Mouse (Mus musculus) CH12F3 (cell line): Measurements from ENCODE around the gene Dapp1.

Source experiments
- in situ Hi-C: fragments of 300-500 bp; cut with MboI; formaldehyde crosslinking; loops from 2 replicates; pipeline ENCODE4 v1.14.3; 2020; ENCODE audit warnings: low sequenced_read_pairs

Gene Dapp1

DNA sequence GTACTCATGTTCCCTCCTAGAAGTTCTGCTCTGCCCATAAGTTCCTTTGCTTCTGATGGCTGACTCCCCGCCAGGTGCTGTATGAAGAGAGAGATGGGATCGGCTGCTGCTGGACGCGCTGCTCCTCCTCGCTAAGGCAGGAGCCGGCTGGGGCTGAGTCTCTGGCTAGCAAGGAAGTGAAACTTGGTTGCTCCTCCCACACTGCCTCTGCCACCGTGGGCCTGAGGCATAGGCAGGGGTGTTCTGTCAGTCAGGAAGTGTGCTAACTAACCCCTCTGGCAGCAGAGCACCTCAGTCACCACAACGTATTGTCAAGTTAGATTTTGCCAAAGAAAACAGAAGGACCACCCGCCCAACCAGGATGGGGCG lies at the start of gene Dapp1:
TSS of gene Dapp1 (minus strand) at position 164 of the 369 bp plus-strand sequence.
- in situ Hi-C loops, result no loop called here

DNA sequence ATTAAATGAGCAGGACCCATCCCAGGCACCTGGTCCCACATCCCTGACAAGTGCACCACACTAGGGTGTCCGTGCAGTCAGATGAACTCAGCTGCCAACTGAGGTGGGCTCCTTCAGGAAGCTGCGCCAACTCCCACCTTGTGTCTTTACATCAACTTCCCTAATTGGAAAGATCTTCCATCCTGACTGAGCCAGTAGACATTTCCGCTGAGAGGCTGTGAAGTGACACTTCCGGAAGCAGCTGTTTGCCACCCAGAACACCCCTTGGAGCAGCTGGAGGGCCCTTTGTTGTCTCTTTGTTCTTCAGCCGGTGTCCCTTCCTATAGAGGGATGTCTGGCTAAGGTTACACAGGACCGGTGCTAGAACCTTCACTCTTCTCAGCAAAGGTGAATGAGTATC lies 49.2 kb upstream of the Dapp1 start:
- in situ Hi-C loops, result no loop called here

DNA sequence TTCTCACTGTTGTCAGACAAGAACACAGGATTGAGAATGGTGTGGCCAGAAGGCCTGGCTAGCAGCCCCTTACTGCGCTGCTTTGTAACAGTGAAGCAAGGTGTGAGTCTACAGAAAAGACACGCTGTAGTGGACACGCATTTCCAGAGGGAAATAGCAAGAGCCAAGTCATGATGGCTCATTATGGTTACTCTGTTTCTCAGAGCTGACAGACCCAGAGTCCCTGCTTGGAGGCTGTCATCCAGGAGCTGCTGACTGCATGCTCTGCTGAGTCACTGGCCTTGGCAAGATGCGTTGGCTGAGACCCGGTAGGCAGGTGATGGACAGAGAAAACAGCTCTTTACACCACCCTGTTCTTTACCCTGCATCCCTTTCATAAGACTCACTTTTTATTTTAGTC lies 48.0 kb upstream of the Dapp1 start:
- in situ Hi-C loops, result no loop called here

DNA sequence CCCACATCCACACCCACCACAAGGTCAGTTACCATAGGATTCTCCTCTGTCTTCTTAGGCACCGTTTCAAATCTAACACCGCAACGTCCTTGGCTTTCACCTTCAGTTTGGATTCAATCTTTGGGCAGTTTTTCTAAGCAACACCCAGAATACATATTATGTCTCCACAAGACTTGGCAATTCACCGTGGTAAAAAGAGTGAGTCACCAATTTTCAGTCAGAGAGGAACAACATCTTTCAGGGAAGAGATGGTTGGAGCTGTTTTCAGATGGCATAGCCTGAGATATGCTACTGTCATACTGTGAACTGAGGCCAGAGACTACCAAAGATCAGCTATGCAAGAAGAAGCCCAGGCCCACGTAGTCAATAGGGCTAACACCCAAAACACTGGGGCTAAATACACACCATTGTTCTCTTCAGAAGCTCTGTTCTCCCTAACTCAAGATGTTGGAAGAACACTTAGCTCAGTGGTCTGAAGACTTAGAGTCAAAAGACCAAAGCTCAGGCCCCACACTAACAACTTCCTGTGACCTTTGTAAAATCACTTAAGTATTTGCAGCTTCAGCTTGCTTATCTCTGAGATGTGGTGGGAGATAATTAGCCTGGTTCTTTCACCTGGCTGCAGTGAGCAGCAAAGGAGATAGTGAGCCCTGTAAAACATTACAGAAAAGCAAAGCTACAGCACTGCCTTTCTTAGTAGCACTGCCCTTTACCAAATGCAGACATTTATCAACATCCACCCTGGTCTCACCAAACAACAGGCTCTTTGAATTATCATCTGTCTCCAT lies 46.4 kb upstream of the Dapp1 start:
- in situ Hi-C loops, result no loop called here

DNA sequence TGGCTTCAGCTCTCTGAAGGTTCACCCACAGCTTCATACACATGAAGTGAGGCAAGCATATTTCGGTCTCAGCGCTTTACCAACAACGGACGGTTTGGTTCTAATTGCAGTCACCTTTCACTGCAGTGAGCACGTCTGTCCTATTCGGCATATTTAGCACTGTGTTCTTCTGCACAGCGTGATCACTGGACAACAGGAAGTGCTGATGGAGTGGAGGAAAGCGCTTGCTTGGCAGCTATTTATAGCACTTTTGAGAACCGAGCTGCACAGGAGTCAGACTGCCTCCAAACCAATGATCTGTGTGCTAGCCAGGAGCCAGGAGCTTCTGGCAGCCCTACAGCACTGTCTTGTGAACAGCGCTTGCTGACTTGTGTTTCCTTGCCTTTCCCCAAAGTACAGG lies 44.9 kb upstream of the Dapp1 start:
- in situ Hi-C loops, result no loop called here

DNA sequence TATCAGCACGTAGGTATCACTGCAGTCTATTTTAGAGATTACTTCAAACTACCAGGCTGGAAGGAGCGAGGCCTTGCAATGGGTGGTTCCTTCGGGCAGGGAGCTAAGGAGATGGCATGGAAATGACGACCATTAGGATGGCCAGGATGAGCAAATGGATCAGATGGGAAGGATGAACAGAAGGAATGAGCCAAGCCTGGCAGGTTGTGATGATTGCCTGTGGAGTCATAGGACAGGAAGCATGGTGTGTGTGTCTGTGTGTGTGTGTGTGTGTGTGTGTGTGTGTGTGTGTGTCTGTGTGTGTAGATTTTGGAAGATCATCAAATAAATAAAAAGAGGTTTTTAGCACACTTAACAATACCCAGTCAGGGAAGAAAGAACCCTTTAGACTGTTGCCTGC lies 41.3 kb upstream of the Dapp1 start:
- in situ Hi-C loops, result no loop called here

DNA sequence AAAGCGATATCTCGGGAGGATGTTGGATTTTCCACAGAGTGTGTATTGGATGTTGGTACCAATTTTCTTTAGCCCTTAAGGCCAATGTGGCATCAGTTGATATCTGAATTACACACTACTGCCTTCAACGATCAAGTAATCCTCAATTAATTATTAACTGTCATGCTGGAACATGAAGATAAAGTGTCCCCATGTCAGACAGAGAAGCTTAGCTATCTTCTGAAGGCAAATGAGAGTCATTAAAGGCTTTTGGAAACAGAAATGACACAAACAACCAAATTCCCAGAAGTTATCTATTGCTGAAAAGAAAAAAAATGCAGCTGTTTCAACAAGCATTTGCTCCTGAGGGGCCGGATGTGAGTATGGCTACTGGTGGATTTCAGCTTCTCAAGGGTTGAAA lies 40.7 kb upstream of the Dapp1 start:
- in situ Hi-C loops, result no loop called here

DNA sequence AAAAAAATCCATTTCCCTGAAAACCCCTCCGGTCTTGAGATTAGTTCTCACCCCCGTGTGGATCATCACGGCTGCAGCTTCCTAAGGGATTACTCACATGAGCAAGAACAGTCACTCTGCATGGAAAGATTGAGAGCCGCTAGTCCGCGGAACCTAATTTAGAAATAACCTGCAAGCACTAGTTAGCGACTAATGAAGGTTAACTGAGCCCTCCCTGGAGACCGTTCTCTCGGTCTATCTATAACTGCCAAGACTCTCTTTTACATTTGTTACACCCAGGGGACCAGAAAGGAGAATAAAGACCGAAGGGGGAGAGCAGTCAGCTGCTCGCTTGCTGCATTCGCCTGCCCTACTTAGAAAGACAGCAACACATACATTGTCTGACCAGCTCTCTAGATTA lies 35.5 kb upstream of the Dapp1 start:
- in situ Hi-C loops, result no loop called here

DNA sequence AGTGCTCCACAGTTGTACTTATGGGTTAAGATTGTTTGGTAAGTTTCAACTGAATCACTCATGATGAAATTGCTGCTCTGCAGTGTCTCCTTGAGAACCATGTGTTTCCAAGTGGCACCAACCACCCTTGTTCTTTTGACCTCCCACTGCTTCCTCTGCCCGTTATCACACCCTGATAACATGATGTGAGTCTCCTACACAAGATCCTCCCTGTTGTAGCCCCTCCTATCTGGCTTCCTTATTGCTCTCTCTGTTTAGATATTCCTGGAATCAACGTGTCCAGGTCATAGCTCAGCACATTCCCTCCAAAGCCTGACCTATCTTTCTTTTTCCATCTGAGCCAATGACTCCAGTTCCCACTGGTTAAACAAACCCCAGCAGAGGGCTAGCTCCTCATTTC lies 33.4 kb upstream of the Dapp1 start:
- in situ Hi-C loops, result no loop called here

DNA sequence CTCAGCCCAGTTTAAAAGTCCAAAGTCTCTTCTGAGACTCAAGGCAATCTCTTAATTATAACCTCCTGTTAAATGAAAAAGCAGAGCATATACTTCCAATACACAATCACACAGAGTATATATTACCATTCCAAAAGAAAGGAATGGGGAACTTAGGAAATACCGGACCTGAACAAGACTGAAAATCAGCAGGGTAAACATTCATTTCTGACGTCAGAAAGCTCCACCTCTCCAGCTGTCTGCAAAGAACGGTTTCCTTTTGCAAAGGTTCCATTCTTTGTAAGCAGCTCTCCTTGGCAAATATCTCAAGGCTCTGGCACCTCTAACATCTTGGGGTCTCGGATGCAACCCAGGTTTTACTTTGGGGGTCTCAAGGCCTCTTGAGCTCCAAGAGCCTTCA lies 31.0 kb upstream of the Dapp1 start:
- in situ Hi-C loops, result no loop called here

DNA sequence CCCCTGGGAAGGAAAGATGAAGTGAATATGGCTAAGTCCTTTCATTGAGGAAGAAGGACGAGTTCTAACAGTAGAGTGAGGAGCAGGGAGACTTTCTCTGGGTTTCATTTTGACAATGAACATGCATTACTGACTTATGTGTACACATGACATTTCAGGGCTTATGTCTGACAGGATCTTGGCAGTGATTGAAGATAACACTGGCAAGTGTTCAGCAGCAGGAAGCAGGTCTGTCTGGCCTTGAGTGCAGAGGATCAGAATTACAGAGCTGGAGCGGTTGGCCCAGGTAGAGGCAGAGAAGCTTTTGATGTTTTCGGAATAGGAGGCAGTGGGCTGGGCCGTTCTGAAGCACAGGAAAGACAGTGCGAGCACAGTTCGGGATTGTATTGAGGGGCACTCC lies 26.8 kb upstream of the Dapp1 start:
- in situ Hi-C loops, result no loop called here

DNA sequence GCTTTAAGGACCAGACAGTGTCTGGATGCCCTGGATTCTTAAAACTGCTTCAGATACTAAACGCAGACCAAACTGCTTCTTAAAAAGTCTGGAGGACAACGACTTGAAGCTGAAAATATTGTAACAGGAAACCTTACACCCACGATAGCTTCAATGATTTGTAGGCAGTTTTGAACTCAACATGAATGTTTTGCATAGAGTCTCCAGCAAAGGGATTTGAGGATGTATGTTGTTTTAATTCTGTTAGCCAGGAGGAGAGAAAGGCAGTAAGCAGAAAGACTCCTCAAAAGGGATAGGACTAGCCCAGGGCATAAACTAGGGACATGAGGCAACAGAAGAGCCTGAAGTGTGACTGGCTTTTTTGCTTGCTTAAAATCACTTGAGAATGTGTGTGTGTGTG lies 25.6 kb upstream of the Dapp1 start:
- in situ Hi-C loops, result no loop called here

DNA sequence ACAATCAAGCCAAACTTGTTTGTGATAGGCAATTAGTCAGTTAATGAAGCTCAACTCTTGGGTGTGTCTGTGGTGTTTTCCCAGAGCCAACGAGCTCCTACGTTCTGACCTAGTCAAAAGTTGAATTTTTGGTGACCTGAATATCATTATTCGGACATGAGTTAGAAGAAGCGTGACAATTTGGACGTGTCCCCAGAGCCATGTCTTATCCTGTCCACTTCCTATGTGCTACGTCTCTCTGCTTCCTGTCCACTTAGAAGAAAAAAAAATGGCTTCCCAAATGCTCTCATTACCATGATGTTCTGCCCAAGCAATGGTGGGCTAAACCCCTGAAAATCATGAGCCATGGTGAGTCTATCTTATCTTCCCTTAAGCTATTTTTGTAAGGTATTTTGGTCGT lies 21.9 kb upstream of the Dapp1 start:
- in situ Hi-C loops, result no loop called here

DNA sequence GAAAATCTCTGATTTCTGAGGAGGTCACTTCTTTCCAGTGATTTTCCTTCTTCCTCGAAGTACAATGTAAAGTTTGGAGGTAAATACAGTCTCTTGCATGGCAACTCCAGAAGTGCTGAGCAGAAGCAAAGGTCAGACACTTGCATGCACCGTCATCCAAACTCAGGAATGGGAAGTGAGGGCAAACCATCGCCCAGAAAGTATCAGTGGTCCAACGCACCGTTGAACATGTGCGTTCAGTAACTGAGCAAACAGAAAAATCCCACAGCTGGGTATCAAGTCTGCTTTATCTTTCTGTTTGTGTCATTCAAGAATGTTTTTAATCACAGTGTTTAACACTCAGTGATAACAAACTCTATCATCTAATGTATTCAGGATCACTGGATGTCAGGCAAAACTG lies 21.2 kb upstream of the Dapp1 start:
- in situ Hi-C loops, result no loop called here

DNA sequence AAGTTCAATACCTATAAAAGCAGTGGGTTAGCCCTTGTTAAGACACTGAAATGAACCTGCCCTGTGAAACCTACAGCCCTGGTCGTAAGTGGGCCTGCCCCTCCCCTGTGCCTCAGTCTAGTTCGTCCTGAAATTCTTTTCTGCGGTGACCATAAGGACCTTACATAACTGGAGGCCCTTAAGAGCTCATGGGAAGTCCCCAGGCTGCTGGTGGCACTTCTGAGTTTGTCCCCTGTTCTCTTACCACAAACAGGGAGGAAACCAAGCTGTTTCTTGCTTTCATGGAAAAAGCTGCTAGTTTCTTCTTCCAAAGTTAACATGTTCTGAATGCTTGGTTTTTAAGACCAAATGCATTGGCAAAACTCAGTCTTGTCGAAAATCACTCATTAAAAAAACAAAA lies 20.5 kb upstream of the Dapp1 start:
- in situ Hi-C loops, result no loop called here

DNA sequence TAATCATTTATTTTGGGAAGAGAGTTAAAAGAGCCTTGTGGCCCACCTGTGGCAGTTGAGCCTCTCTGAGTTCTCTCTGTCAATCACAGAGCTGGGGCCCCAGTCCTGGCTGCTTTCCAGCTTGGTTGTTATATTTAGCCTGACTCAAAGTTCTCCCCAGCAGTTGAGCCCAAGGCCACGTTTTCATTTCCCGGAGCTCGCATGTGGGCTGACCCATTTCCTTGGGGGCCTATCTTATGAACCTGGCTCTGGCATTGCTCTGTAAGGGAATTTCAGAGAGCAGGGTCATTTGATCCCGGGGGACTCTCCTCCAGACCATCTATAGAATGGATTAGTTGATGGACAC lies 19.4 kb upstream of the Dapp1 start:
- in situ Hi-C loops, result no loop called here

DNA sequence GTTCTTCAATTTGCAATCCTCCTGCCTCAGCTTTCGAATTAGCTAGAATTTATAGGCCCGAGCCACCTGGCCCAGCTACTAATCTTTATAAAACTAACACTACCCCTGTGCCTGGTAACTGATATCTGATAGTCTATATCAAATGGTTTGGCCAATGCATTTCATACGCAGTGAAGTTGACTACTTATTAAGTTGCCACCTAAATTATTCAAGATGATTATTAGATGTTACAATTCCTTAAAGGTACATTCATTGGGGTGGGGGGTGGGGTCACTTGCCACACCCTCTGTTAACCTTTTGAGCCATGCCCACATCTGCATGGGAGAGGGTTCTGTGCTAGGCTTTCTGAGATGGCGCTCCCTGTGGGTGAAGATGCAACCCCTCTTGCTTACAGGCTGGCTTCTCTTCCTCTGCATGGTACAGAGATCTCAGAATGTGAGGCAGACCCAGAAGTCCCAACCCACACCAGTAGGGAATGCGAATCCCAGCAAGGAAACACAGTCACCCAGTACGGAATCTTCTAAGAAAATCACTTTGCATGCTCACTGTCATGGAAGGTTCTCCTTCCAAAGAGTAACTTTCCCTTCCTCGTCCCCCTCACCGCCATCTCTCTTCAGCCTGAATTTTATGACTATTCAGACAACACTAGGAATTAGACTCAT lies 18.8 kb upstream of the Dapp1 start:
- in situ Hi-C loops, result no loop called here

DNA sequence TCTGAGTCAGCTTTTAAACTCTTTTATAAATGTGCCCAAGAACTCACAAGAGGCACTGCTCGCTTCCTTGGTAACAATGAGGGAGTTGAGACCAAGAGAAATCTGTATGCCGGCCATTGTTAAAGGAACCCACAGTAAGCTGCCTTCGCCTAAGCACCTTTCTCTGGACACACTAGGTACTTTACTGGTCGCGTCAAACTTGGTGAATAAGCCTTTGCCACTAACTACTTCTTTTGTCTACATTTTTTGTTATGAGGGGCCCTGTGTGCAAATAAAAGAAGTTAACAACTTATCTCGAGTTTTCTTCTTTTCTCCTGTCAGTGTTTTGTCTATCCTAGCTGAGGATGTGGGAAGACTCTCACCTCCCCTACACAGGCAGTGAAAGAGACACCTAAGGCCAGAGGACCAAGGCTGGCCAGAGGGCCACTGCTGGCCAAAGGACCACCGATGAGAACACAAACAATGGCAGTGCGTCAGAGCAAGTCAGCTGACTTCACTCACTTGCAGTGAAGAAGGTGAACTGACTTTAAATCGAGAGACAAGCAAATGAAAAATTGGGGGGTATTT lies 18.0 kb upstream of the Dapp1 start:
- in situ Hi-C loops, result no loop called here

DNA sequence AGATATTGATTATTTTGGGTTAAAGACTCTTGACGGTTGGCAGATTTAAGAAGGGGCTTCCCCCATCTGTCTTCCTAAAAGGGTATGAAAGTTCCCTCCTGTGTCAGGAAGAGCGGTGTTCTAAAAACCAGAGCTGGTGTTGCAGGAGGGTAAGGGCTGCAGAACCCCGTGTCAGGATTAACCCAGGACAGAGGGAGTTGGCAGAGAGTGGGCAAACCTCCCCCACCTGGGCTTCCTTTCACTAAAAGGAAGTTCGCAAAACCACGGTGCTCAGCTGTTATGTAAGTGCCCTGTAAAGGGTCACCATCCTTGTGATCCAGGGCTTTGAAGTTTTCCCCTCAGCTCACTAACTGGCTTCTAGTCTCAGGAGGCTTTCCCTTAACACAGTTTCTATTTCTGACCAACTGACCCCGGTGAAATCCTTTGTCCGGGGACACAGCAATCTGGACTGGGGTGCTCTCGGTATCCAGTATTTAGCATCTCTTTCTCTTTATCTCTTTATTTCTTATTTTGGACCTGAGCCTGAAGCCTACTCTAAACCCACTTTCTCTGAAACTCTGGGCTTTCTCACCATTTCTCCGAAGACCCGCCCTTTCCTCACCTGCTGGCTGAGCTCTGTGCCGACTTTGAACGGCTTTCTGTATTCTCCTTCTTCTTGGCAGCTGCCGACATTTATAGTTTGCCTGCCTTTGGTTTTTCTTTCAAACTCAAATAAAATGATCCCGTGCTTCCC lies 17.3 kb upstream of the Dapp1 start:
- in situ Hi-C loops, result no loop called here

DNA sequence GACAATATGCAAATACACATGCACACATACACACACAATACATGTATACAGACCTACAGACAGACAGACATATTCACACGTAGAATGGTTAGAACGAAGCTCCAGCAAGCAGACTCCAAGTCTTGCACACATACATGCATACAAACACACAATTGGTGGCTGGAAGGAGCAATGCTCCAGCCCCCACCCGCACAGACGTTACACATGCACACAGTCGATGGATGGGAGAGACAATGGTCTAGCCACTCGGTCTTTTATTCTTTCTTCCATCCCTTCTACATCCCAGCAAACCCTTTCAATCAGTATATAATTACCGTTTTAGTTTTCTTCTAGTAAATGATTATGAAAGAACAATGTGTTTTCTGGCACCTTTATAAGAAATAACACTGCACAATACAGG lies 14.1 kb upstream of the Dapp1 start:
- in situ Hi-C loops, result no loop called here

DNA sequence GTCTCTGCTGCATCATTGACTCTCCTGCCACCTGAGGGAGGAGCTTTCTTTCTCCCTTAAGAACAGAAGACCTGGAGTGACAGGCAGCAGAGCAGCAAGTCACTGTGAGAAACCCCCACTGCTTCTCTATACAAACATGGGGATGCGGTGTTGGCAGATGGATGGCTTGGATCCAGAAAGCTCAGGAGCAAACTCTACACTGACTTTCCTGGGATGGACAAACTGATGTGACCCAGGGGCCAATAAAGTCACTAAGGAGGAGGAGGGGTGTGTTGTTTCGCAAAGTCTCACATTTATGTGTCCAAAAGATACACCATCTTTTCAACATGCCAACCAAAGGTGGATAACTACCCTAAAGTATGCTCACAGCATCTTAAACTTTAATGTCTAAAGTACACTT lies 12.9 kb upstream of the Dapp1 start:
- in situ Hi-C loops, result loop anchor here (5.0 kb wide), 1 partner anchor 148 kb away; the partner anchor contains the start of genes Mttp and Trmt10a

DNA sequence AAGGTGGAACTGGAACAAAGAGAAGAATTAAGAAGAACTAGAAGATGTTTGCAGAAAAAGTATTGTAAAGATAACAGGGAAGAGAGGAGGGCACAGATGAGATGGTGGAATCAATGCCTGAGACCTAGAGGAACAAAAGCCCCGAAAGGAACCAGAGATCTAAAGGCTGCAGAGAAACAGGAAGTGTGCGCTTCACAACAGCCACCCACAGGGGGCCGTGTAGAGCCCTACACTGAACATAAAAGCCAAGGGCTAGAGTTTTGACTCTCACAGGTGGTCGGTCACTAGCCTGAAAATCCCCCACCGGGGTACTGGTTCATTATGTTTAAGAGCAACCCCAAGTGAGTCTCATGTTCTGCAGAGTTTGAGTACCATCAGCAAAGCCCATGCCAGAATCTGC lies 11.0 kb upstream of the Dapp1 start:
- in situ Hi-C loops, result loop anchor here (5.0 kb wide), 1 partner anchor 150 kb away; the partner anchor contains the start of genes Mttp and Trmt10a
